8 mouse cellular contexts compared by ENCODE assay signal in genomic region chrX:71491931-71492633, GRCm38 (mm10). TPM values are rescaled to one million over a fixed set of nuclear protein-coding genes. Genes with fewer than 3 reads are reported as not detected.
DNase-seq lines count a peak whose midpoint lies in the region; ATAC-seq lines count a peak whose summit lies in the region.

No protein-coding gene starts in this region.

- intact Hi-C loops in left cerebral cortex, postnatal 4 days (cut with DNase I): no loop called here
- intact Hi-C loops in left cerebral cortex, postnatal 36 days (cut with DNase I): loop anchor here (5.0 kb wide), 1 partner anchor 65 kb away; the partner anchor contains the start of gene Hmgb3

- peak overlapping the region; percentile 73 for H3K9ac ChIP-seq in heart, embryonic 15.5 days
- peak overlapping the region; percentile 84 for H3K9ac ChIP-seq in liver, embryonic 16.5 days (ENCODE audit: low read depth, low read length)

- peak overlapping the region; percentile 74 for H3K4me2 ChIP-seq in heart, embryonic 15.5 days
- peak overlapping the region; percentile 83 for H3K4me2 ChIP-seq in liver, embryonic 16.5 days (ENCODE audit: low read depth, low read length)

- WGBS in heart, embryonic 15.5 days: 22% methylated on average over 17 of the region's 17 CpGs
- WGBS in liver, embryonic 16.5 days (ENCODE audit: insufficient replicate concordance): 28% methylated on average over 17 of the region's 17 CpGs

- peak; percentile 6 for DNase-seq in left cerebral cortex, postnatal 4 days
- DNase-seq in left cerebral cortex, postnatal 36 days (ENCODE audit: low spot score in 2 of 2): no peak
- peak; percentile 11 to 30 for DNase-seq in cerebellum, adult 18-20 months
- no peak for DNase-seq in urinary bladder, postnatal 25 days (ENCODE audit: low spot score)
- no peak for DNase-seq in ovary, postnatal 14 days (ENCODE audit: low spot score)

- H3K4me3 ChIP-seq in heart, embryonic 15.5 days: peak overlapping the region; percentile 67
- peak overlapping the region; percentile 74 for H3K4me3 ChIP-seq in liver, embryonic 16.5 days (ENCODE audit: low read depth, low read length)

- H3K27me3 ChIP-seq in heart, embryonic 15.5 days: no peaks in the 10 kb centered on the region
- H3K27me3 ChIP-seq in liver, embryonic 16.5 days (ENCODE audit: control insufficient read depth, insufficient read depth, low read depth, low read length): no peaks in the 10 kb centered on the region; the same call in 1 of the 2 replicates

- ATAC-seq in heart, embryonic 15.5 days (replicated peaks; ENCODE audit: insufficient number of reproducible peaks, insufficient read depth, low FRiP score, low read depth): peak; percentile 74
- peak; percentile 60 for ATAC-seq in liver, embryonic 16.5 days (ENCODE audit: low read depth)
- ATAC-seq in megakaryocyte progenitor cell, adult 5-6 weeks (replicated peaks; ENCODE audit: poor library complexity): no peak

- H3K36me3 ChIP-seq in heart, embryonic 15.5 days: no peaks in the 10 kb centered on the region
- no peaks in the 10 kb centered on the region for H3K36me3 ChIP-seq in liver, embryonic 16.5 days (ENCODE audit: control insufficient read depth, insufficient read depth)

- no peaks in the 10 kb centered on the region for H3K4me1 ChIP-seq in heart, embryonic 15.5 days (replicated peaks)
- peaks cover 9% of the 10 kb centered on the region for H3K4me1 ChIP-seq in liver, embryonic 16.5 days (ENCODE audit: control insufficient read depth, low read depth, low read length)

- peak overlapping the region; percentile 95 for H3K27ac ChIP-seq in heart, embryonic 15.5 days
- H3K27ac ChIP-seq in liver, embryonic 16.5 days (ENCODE audit: low read length): peak overlapping the region; percentile 82

- H3K9me3 ChIP-seq in heart, embryonic 15.5 days (replicated peaks): no peaks in the 10 kb centered on the region
- H3K9me3 ChIP-seq in liver, embryonic 16.5 days (replicated peaks; ENCODE audit: control insufficient read depth, low read length): no peaks in the 10 kb centered on the region

RNA-seq across cellular contexts. Expression of gene Cd99l2, which starts 0.6 kb away (rescaled TPM):
- 10 to 100 TPM; 75.9 to 95.1 TPM for total RNA-seq in left cerebral cortex, postnatal 4 days (2021)
- total RNA-seq in left cerebral cortex, postnatal 36 days (2021): 10 to 100 TPM; 61.5 to 72.1 TPM
- polyA plus RNA-seq in heart, embryonic 15.5 days (2015; fragmentation: Nextera tagmentation; extraction: Ambion mirVana): 30.1 and 34.5 TPM in 2 replicates
- polyA plus RNA-seq in liver, embryonic 16.5 days (2015; fragmentation: Nextera tagmentation; extraction: Ambion mirVana): 10.8 and 11.1 TPM in 2 replicates
- 3.9 and 5.6 TPM in 2 replicates for total RNA-seq in megakaryocyte progenitor cell, adult 5-6 weeks (2015)
- total RNA-seq in megakaryocyte progenitor cell, adult 5-6 weeks (2017): 4.1 and 9.5 TPM in 2 replicates

Comparison
In these comparisons a context has a peak if more than half of its experiments do, and no peak if none do; other contexts are left out.
1. DNase-seq: peak in left cerebral cortex, postnatal 4 days (single experiment) and cerebellum, adult 18-20 months (2 of 2); none in left cerebral cortex, postnatal 36 days (0 of 2), urinary bladder, postnatal 25 days (single experiment) and ovary, postnatal 14 days (single experiment).
2. RNA of gene Cd99l2, which starts 0.6 kb away (total RNA-seq): 75.9 to 95.1 TPM in left cerebral cortex, postnatal 4 days and 61.5 to 72.1 TPM in left cerebral cortex, postnatal 36 days; 3.9 to 9.5 TPM in megakaryocyte progenitor cell, adult 5-6 weeks; every median in the first group is over 4 times any median in the second.